Mouse (Mus musculus) myocyte (in vitro differentiated cells): ENCODE measurements around the gene Tmem86b. TPM values are rescaled to one million over a fixed set of nuclear protein-coding genes. Genes with fewer than 3 reads are reported as not detected.

Source experiments
- H3K27me3 ChIP-seq: one replicate; pipeline ENCODE4 v1.6.1; 2011; ENCODE audit not compliant: control insufficient read depth, insufficient read depth, insufficient read length
- H3K36me3 ChIP-seq: one replicate; pipeline ENCODE4 v1.6.1; 2011; ENCODE audit not compliant: control insufficient read depth, insufficient read depth
- H3K4me2 ChIP-seq: one replicate; pipeline ENCODE4 v1.6.1; 2011; ENCODE audit warnings: low read depth, control low read depth
- H3K4me3 ChIP-seq: one replicate; pipeline ENCODE4 v1.5.1; 2011; ENCODE audit warnings: mild to moderate bottlenecking, control low read depth, moderate library complexity
- H3K79me2 ChIP-seq: one replicate; pipeline ENCODE4 v1.6.1; 2011; ENCODE audit not compliant: control insufficient read depth, insufficient read depth
- H3ac ChIP-seq: one replicate; pipeline ENCODE4 v1.6.1; 2011; ENCODE audit not compliant: control insufficient read depth, insufficient read length
- CEBPB ChIP-seq: IDR thresholded peaks from 2 replicates; pipeline ENCODE4 v1.6.1; 2011; ENCODE audit warnings: mild to moderate bottlenecking, moderate library complexity; ENCODE audit not compliant: poor library complexity, insufficient read depth, severe bottlenecking
- E2F4 ChIP-seq: IDR thresholded peaks from one replicate; pipeline ENCODE4 v1.6.1; 2011; ENCODE audit warnings: mild to moderate bottlenecking, control low read depth, moderate library complexity; ENCODE audit not compliant: insufficient read depth
- MAX ChIP-seq: IDR thresholded peaks from one replicate; pipeline ENCODE4 v1.6.1; 2011; ENCODE audit warnings: low read depth, mild to moderate bottlenecking, control low read depth
- MYOD1 ChIP-seq, 3 experiments: IDR thresholded peaks; one replicate each; pipeline ENCODE4 v1.6.1; 2011; ENCODE audit warnings: control low read depth in 2 of 3, low read depth in 2 of 3, mild to moderate bottlenecking in 2 of 3, moderate library complexity in 1 of 3; ENCODE audit not compliant: insufficient read length in 2 of 3, control insufficient read depth in 1 of 3
- MYOG ChIP-seq, 3 experiments: IDR thresholded peaks; one replicate each; pipeline ENCODE4 v1.6.1; 2011; ENCODE audit warnings: control low read depth in 2 of 3, low read depth in 2 of 3, mild to moderate bottlenecking in 2 of 3; ENCODE audit not compliant: insufficient read length in 2 of 3, control insufficient read depth in 1 of 3, insufficient read depth in 1 of 3
- POLR2A ChIP-seq: IDR thresholded peaks from one replicate; pipeline ENCODE4 v1.6.1; 2011; ENCODE audit warnings: low read depth, mild to moderate bottlenecking, control low read depth, moderate library complexity; ENCODE audit not compliant: insufficient read length
- POLR2AphosphoS2 ChIP-seq: IDR thresholded peaks from one replicate; pipeline ENCODE4 v1.6.1; 2011; ENCODE audit warnings: low read depth, control low read depth; ENCODE audit not compliant: insufficient read length
- REST ChIP-seq: IDR thresholded peaks from one replicate; pipeline ENCODE4 v1.6.1; 2011; ENCODE audit warnings: mild to moderate bottlenecking, control low read depth, moderate library complexity; ENCODE audit not compliant: insufficient read depth, insufficient read length
- SRF ChIP-seq: IDR thresholded peaks from one replicate; pipeline ENCODE4 v1.6.1; 2011; ENCODE audit warnings: low read depth; ENCODE audit not compliant: control insufficient read depth, insufficient read length
- TCF12 ChIP-seq: IDR thresholded peaks from one replicate; pipeline ENCODE4 v1.6.1; 2011; ENCODE audit warnings: mild to moderate bottlenecking, control low read depth; ENCODE audit not compliant: poor library complexity, insufficient read depth, severe bottlenecking
- TCF3 ChIP-seq: IDR thresholded peaks from one replicate; pipeline ENCODE4 v1.6.1; 2011; ENCODE audit warnings: low read depth, control low read depth; ENCODE audit not compliant: insufficient read length
- USF1 ChIP-seq: IDR thresholded peaks from one replicate; pipeline ENCODE4 v1.6.1; 2011; ENCODE audit warnings: low read depth, mild to moderate bottlenecking, control low read depth, moderate library complexity
- polyA plus RNA-seq: library from polyadenylated mRNA; unstranded; fragments of >200 nt; fragmentation: generic; extraction: Trizol; gene quantifications from one replicate; pipeline ENCODE4 v1.2.1, GENCODE M21; 2012; ENCODE audit warnings: missing spikeins

Tmem86b gene
- polyA plus RNA-seq, 1 experiment: 2.2 TPM

DNA sequence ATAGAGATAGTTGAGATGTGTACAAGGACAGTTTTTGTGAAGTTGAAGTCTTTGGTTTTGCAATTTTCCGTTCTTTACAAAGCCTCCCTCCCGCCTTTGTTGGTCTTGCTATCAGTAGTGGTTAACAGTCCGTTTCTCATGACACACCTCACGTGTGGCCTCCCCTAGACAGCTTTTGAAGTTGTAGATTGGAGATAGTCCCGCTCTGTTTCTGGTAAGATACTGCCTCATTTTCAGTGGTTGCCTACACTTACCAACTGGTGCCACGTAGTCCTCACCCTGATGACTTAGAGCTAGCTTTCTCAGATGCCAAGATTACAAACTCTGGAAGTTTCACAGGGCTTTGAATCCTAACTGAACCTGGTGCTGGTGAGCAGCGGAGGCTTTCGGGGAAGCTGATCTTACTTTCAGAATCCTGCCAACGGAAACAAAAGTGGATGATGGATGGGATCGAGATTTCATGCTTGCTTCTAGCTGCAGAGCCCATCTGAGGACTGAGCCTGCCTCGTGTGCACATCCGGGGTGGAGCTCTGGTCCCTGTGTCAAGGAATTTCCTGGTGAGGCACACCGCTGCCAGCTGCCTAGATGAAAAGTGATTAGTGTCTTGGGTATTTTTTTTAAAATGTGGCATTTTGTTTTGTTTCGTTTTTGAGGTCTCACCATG is 17.4 kb downstream of the Tmem86b start:
- no peak for TF ChIP-seq TCF12
- TF ChIP-seq POLR2A: no peak
- TF ChIP-seq REST: no peak
- TF ChIP-seq MAX: no peak
- TF ChIP-seq SRF: no peak
- TF ChIP-seq USF1: no peak
- no peak for TF ChIP-seq MYOG (IDR thresholded peaks at IDR 0.05; ENCODE audit: control insufficient read depth in 1 of 3, insufficient read depth in 1 of 3, insufficient read length in 2 of 3, low read depth in 2 of 3)
- TF ChIP-seq POLR2AphosphoS2: no peak
- no peak for TF ChIP-seq MYOD1 (IDR thresholded peaks at IDR 0.05; ENCODE audit: control insufficient read depth in 1 of 3, insufficient read length in 2 of 3, low read depth in 2 of 3)
- no peak for TF ChIP-seq E2F4
- TF ChIP-seq CEBPB: no peak
- no peak for TF ChIP-seq TCF3
- no peak overlapping the region for H3ac ChIP-seq
- H3K4me2 ChIP-seq: peak overlapping the region; percentile 24
- no peaks in the 10 kb centered on the region for H3K79me2 ChIP-seq
- H3K27me3 ChIP-seq: peaks cover 33% of the 10 kb centered on the region
- no peak overlapping the region for H3K4me3 ChIP-seq
- no peaks in the 10 kb centered on the region for H3K36me3 ChIP-seq

DNA sequence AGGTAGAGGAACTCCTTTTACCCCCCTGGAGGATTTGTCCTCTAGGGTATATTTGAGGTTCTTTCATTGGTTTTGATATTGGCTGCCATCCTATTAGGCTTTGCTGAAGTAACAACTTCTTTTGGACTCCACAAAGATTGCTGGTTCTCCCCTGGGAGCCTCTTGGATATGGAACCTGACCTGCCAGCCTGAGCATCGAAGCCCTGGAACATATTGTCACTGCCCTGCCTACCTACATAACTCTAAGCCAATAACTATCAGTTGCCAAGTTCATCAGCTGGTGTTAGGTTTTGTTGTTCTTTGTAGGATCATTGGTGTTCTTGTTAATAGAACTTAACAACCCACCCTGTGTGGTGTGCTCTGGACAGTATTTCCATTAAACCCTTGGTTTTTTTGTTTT is 18.3 kb downstream of the Tmem86b start:
- TF ChIP-seq TCF3: no peak
- TF ChIP-seq E2F4: no peak
- no peak for TF ChIP-seq REST
- no peak for TF ChIP-seq SRF
- no peak for TF ChIP-seq POLR2A
- no peak for TF ChIP-seq USF1
- TF ChIP-seq MYOG (IDR thresholded peaks at IDR 0.05; ENCODE audit: control insufficient read depth in 1 of 3, insufficient read depth in 1 of 3, insufficient read length in 2 of 3, low read depth in 2 of 3): no peak

DNA sequence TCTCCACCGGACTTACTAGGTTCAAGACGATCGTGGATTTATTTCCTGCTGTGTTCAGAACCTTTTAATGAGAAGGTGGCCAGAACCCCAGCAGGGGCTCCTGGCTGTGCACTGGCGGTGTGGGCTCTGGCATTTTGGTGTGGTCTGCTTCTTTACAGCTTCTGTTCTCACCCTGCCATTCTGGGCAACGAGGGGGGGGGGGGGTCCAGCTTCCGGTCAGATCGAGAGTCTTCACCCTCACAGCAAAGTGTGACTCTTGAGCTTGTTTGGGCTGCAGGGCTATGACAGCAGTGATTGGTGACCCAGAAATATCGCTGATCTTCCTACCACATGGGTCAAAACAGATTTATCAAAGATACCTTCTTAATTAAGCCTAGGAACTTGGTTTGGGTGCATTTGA is 18.8 kb downstream of the Tmem86b start:
- Histone ChIP-seq H3ac (no peak overlapping the region), H3K27me3 (peaks cover 33% of the 10 kb centered on the region), H3K4me3 (no peak overlapping the region), H3K4me2 (no peak overlapping the region), H3K36me3 (no peaks in the 10 kb centered on the region), H3K79me2 (no peaks in the 10 kb centered on the region)
- no peak for TF ChIP-seq TCF3

More for the DNA sequence above, 18.3 kb downstream of the Tmem86b start:
- Histone ChIP-seq H3K4me2 (no peak overlapping the region), H3K27me3 (peaks cover 33% of the 10 kb centered on the region), H3ac (no peak overlapping the region), H3K79me2 (no peaks in the 10 kb centered on the region), H3K4me3 (no peak overlapping the region), H3K36me3 (no peaks in the 10 kb centered on the region)

DNA sequence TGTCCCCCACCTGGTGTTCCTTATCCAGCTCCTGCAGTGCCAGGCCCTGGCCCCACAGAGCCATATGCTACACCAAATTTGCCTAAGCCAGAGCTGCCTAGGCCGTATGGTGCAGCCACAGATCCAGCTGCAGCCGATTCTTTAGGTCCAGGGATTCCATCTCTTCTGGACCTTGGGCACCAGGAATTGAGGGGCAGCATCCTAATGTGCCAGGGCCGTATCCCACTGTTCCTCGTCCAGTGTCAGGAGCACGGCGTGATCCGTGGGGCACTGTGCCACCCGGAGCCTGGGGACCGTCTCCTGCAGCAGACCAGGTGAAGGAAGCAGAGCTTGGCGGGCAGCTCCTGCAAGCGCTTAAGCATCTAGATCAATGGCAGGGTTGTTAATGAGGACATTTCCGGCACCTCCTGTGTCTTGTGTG is 19.3 kb downstream of the Tmem86b start:
- H3ac ChIP-seq: no peak overlapping the region
- no peaks in the 10 kb centered on the region for H3K79me2 ChIP-seq
- peaks cover 33% of the 10 kb centered on the region for H3K27me3 ChIP-seq
- TF ChIP-seq SRF (no peak), MAX (no peak)
- H3K4me2 ChIP-seq: no peak overlapping the region
- H3K4me3 ChIP-seq: no peak overlapping the region
- H3K36me3 ChIP-seq: no peaks in the 10 kb centered on the region

DNA sequence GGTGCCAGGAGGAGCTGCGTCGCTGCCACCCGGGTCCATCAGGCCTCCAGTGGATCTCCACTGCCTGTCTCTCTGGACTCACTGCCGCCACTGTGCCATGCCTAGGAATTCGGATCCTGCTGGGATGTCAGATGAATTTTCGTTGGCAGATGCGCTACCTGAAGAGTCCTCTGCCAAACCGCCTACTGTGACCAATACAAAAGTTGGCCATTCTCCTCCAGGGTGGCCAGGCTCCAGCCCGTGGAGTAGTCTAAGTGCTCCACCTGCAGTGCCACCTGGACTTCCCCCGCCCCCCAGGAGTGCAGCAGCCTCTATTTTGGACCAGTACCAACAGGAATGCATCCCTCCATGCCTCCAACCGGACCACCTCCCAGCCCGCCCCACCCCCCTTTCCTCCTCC is 19.7 kb downstream of the Tmem86b start:
- H3K4me3 ChIP-seq: no peak overlapping the region
- H3K4me2 ChIP-seq: no peak overlapping the region
- H3K36me3 ChIP-seq: no peaks in the 10 kb centered on the region
- peaks cover 33% of the 10 kb centered on the region for H3K27me3 ChIP-seq
- H3ac ChIP-seq: no peak overlapping the region
- no peaks in the 10 kb centered on the region for H3K79me2 ChIP-seq
- TF ChIP-seq TCF3 (no peak), CEBPB (no peak), E2F4 (no peak), REST (no peak), MAX (no peak), TCF12 (no peak), POLR2A (no peak), MYOD1 (IDR thresholded peaks at IDR 0.05; ENCODE audit: control insufficient read depth in 1 of 3, insufficient read length in 2 of 3, low read depth in 2 of 3) (no peak), MYOG (IDR thresholded peaks at IDR 0.05; ENCODE audit: control insufficient read depth in 1 of 3, insufficient read depth in 1 of 3, insufficient read length in 2 of 3, low read depth in 2 of 3) (no peak), POLR2AphosphoS2 (no peak), USF1 (no peak), SRF (no peak)

DNA sequence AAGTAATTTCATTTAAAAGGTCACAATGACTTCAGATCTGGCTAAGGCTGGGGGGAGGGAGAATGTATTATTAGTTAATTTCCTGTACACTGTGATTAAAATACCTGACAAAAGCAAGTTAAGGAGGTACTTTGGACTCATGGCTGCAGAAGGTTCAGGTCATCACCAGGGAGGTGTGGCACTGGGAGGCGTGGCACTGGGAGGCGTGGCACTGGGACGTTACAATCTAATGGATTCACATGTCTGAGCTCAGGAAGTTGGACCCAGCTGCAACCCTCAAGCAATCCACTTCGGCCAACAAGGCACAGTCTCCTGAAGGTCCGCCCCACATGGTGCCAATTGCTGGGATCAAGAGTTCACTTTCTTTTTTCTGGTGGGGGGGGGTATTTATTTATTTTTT is 23.2 kb downstream of the Tmem86b start:
- H3K4me3 ChIP-seq: no peak overlapping the region
- peaks cover 27% of the 10 kb centered on the region for H3K27me3 ChIP-seq
- H3K4me2 ChIP-seq: no peak overlapping the region
- no peak overlapping the region for H3ac ChIP-seq
- H3K79me2 ChIP-seq: no peaks in the 10 kb centered on the region
- H3K36me3 ChIP-seq: no peaks in the 10 kb centered on the region
- TF ChIP-seq REST (no peak), POLR2A (no peak)
